Mouse (Mus musculus) liver, embryonic 14.5 days (tissue): ENCODE data around the gene Galntl6.

Experiments
- CTCF ChIP-seq: IDR thresholded peaks from 2 replicates; pipeline ENCODE4 v1.5.1; 2016; ENCODE audit warnings: antibody characterized with exemption, low read depth, control low read depth
- EP300 ChIP-seq: IDR thresholded peaks from 2 replicates; pipeline ENCODE4 v1.6.1; 2016; ENCODE audit warnings: antibody characterized with exemption, low read depth

GRCm38 (mm10) chr8:57772732-57773265 lies 1139.6 kb downstream of the Galntl6 start:
- TF ChIP-seq CTCF (no peak), EP300 (no peak)
